Mouse (Mus musculus): ENCODE measurements around the gene Ccr7.

The Ccr7 gene

GRCm38 (mm10) chr11:99154987-99155641 lies at the start of gene Ccr7:
Gene Ccr7, minus strand, starts transcription at chr11:99155077.
- no peak for DNase-seq (ENCODE audit: low spot score in 2 of 2)

DNA sequence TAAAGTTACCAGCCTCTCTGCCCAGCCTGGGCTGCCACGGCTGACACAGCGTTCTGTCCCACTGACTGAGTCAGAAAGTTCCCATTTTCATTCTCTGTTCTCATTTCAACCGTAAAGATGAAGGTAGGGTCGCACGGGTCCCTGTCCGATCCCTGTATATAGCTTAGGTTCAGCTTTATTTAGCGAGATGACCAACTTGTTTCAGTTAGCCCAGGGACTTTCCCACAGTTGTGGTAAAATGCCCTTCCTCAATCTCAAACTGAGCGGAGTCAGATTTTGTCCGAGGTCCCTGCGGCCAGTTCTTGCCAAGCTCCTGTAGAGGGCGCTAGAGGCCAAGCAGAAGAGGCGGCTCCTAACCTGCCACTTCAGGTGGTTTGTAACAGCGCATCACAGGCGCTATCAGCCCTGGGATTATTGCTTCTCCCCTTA lies 34.3 kb upstream of the Ccr7 start:
- peak in 1 of 2 experiments; percentile 44 for DNase-seq (ENCODE audit: low spot score in 2 of 2)

DNA sequence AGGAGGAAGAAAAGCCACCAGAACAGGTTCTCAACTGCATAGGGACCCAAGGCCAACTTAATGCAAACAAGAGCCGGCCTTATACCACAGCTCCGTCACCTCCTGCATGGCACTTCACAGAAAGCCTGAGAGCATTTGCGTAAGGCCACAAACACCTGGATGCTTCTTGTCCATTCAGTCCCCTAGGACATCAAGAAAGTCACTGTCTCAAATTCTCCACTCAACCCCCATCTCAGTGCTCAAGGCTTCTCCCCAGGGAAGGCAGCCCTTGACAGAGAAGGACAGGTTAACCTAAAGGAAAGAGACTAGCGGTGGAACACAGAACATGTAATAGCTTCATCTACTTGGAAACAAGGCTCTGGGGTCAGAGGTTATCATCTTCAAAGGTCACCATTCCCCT lies 32.5 kb upstream of the Ccr7 start:
- DNase-seq (ENCODE audit: low spot score in 2 of 2) = no peak

DNA sequence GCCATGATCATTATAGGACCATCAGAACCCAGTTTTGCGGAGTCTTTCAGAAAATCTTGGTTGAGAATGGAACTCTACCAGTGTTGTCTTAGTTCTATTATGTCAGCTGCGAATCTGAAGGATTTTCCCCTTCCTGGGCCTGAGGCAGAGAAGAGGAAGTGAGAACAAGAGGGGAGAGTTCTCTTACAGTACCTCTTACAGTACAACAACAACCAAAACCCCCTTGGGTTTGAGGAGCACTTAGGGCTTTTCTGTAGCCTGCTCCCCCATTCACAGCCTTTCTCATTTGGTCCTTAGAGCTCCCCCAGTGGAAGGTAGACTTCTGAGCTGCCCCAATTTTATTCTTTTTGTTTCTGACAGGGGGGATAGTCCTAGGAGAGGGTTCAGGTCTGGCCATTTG lies 32.0 kb upstream of the Ccr7 start:
- DNase-seq (ENCODE audit: low spot score in 2 of 2) = no peak

DNA sequence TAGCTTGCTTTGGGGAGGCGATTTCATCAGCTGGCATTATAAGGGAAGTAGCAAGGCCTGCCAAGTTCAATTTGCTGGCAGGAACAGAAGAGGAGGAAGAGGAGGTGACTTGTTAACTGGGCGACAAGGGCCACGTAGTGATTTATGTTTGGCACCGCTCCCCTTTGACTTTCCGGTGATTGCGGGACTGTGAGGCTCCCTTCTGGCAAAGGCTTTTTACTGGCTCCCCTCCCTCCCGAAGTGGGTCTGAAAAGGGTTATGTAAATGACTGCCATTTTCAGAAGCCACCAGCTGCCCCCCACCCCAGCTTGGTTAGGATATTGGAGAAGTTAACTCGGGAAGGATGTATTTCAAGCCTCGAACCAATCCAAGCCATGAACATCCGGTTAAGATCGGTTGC lies 27.7 kb upstream of the Ccr7 start:
- peak in 1 of 2 experiments; percentile 11 for DNase-seq (ENCODE audit: low spot score in 2 of 2)

- DNase-seq (ENCODE audit: low spot score in 2 of 2) = no peak
These were observed 25.2 kb upstream of the Ccr7 start for GRCm38 (mm10) chr11:99180071-99180470.

DNA sequence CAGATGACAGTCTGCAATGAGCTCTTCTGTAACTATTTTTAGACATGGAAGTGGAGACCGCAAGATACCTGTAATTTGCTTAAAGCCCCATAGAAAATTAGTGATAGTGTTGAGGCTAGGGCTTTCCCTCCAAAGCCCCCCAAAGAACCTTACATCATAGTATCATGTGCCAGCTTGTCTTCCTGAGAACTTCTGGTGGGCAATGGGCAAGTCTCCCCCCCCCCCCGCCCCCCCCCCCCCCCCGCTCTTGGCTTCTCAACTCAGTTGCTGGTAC lies 23.0 kb upstream of the Ccr7 start:
- DNase-seq (ENCODE audit: low spot score in 2 of 2) = no peak

DNA sequence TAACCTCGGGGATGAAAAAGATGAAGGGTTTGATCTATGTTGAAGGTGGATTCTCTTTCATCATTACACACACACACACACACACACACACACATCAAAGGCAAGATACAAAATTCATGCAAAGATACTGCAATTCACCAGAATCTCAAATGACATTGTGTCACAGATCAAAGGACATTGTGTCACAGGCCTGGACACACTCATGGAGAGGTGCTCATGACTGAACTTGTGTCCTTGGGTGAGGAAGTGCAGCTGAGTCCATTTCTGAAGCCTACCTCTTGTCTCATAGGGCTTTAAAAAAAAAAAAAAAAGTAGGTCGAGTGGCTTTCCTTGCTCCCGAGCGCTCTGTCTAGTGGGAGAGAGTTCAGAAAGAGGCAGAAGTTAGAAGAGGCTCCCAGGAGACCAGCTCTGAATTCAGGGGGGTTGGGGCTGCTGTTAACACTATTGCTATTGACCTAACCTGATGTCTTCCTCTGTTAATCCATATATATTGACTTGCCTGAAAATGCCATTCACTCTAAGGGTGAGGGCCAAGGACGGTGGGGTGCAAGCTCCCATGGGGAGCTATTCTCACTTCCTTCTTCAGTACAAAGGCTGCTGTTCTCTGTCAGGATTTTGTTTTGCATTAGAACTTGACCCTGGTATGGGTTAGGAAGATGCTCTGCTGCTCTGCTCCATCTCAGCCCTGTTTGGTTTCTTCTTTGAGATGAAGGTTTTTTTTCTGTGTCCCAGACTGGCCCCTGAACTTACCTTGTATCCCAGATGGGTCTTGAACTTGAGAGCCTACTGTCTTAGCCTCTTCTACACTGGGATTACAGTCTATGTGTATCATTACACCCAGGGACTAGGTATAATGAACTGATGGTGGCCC lies 22.4 kb upstream of the Ccr7 start:
- no peak for DNase-seq (ENCODE audit: low spot score in 2 of 2)

GRCm38 (mm10) chr11:99172002-99172401 lies 17.1 kb upstream of the Ccr7 start:
- no peak for DNase-seq (ENCODE audit: low spot score in 2 of 2)

DNA sequence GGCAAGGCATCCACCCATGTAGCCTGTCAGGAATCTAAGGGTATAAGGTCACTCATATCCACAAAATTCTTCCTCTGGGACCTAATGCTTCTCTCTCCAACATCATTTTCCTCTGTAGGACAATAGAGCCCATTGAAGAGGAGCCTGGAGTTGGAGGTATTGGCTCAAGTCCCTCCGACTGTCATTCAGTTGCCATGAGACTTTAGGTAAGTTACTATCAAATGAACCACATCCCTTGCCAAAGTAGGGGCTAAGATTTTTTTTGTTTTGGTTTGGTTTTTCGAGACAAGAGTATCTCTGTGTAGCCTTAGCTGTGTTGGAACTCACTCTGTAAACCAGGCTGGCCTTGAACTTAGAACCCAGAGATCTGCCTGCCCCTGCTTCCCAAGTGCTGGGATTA lies 16.6 kb upstream of the Ccr7 start:
- DNase-seq (ENCODE audit: low spot score in 2 of 2) = no peak

DNA sequence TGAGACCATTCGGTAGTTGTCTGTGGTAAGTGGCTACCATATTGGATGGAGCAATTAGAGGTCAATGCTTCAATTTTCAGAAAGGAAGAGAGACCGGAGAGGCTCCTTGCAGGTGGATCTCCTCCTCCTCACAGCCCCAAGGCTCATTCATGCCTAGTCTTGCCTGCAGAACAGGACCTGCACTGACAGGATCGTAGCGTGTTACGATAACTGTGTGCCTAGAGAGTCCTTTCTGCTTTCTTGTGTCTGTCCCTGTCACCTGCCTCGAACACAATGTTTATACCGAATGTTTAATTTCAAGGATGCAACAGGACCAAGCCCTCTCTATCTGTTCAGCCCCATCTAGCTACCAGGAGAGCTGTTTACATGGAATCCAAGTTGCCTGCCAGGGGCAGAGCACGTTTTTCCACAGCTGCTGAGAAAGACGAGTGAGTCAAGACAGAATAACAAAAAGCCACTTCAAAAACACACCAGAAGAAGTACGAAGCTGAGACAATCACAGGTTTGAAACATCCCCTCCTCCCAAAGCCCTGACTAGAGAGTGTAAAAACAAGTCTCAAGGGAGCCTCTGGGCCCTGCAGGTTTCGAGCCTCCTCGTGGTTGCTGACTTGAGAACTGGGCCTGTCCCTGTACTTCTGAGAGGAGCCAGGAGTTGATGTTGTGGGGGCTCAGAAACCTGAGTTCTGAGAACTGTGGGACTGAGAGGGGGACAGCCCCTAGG lies 15.8 kb upstream of the Ccr7 start:
- no peak for DNase-seq (ENCODE audit: low spot score in 2 of 2)

DNA sequence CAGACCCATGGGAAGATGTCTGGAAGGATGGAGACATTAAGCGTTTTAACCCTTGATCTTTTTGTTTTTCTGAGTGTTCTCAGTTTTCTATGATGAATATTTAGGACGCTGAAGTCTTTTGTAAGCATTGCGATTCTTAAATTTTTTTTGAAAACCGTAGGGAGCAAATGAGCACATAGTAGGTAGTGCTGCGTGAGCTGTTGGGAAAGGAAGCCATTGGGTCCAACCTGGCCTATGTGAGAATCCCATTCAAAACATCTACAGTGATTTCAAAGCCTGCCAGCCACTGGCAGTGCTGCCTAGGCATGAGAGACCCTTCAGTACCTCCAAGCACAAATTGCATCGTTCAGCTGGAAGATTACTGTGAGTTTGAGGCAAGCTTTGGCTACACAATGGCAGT lies 15.1 kb upstream of the Ccr7 start:
- no peak for DNase-seq (ENCODE audit: low spot score in 2 of 2)

- no peak for DNase-seq (ENCODE audit: low spot score in 2 of 2)
These were observed 14.6 kb upstream of the Ccr7 start for GRCm38 (mm10) chr11:99169438-99169837.

DNA sequence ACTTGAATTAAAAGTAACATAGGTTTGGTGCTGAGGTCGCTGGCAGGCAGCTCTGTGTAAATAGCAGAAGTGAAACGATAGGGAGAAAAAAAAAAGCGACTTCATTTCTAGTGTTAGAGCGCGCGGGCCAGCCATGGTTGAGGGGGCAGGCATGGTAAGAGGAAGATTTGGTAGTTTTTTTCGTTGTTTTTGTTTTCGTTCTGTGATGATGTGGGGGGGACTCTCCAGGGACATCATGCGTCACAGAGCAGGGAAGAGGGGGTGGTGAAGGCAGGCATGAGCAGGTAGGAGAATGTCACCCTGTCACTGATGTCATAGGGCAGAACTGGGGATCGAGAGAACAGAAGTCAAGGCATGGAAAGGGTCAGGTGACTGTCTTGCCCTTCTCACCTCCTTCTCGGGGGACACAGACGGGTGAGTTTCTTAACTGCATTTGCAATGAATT lies 13.2 kb upstream of the Ccr7 start:
- DNase-seq (ENCODE audit: low spot score in 2 of 2) = no peak

- no peak for DNase-seq (ENCODE audit: low spot score in 2 of 2)
These were observed 12.7 kb upstream of the Ccr7 start for GRCm38 (mm10) chr11:99167576-99167975.

DNA sequence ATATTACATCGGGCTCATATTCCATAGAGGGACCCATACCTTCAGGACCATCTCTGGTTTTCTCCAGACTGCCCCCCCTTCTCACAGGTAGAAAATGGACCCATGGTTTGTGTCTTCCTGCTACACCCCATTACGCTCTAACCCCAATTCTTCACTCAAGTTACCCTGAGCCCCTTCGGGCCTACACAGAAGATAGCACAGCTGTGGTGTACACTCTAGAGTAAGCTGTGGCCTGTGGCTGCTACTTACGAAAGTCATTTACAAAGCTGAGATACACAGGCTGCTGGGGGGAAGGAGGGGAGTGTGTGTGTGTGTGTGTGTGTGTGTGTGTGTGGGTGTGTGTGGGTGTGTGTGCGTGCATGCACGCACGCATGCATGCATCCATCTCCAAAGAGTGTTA lies 11.4 kb upstream of the Ccr7 start:
- DNase-seq (ENCODE audit: low spot score in 2 of 2) = no peak

- no peak for DNase-seq (ENCODE audit: low spot score in 2 of 2)
These were observed 10.3 kb upstream of the Ccr7 start for GRCm38 (mm10) chr11:99165031-99165752.

GRCm38 (mm10) chr11:99162972-99163686 lies 8.3 kb upstream of the Ccr7 start:
- DNase-seq (ENCODE audit: low spot score in 2 of 2) = no peak

- no peak for DNase-seq (ENCODE audit: low spot score in 2 of 2)
These were observed 6.8 kb upstream of the Ccr7 start for GRCm38 (mm10) chr11:99161648-99162047.

DNA sequence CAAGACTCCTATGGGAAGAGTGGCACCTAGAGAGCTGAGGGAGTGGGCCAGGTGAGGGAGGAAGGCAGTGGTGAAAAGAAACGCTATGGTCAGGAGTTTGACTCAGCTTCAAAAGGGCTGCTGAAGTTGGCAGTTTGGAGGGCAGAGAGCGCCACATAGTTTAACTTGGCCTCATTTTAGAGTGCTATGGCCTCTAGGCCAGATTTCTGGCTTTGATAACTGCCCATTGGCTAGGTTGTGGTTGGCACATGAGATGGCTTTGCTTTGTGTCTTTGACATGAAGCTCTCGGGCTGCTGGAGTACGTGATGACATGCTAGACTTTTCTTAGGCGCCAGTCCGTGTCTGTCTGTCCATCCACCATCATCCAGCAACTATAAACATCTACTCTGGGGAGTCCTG lies 5.4 kb upstream of the Ccr7 start:
- no peak for DNase-seq (ENCODE audit: low spot score in 2 of 2)

DNA sequence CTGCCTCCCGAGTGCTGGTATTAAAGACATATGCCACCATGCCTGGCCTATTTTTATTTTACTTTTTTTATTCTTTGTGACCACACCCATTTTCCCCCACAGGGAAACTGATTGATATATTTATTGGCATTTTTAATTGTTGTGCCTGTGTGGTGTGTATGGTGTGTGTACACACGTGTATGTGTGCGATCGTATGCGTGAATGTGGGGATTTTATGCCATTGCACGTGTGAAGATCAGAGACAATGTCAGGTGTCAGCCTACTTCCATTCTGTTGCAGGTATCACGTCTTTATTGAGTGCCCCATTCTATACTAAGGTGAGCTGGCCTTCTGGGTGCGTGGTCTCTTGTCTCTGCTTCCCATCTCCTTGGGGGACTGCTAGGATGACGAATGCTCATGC lies 940 bp upstream of the Ccr7 start:
- no peak for DNase-seq (ENCODE audit: low spot score in 2 of 2)
